Mouse (Mus musculus): Measurements from ENCODE around the gene Iffo2. TPM values are rescaled to one million over a fixed set of nuclear protein-coding genes. Genes with fewer than 3 reads are reported as not detected.
"Not testable (repeated sequence)": the region's sequence is repeated elsewhere in the genome, so short reads cannot be mapped to it uniquely, and the experiment has no call there.

Iffo2 gene
- polyA plus RNA-seq (2012; rRNA removed) (8.8 and 9.9 TPM in 2 replicates), polyA plus RNA-seq (2014; fragmentation: Nextera tagmentation; extraction: Ambion mirVana) (5.8 and 5.9 TPM in 2 replicates)

GRCm38 (mm10) chr4:139530248-139530647, at the start of gene Iffo2:
Gene Iffo2 (plus strand): TSS chr4:139530548.
- H3K4me2 ChIP-seq (replicated peaks; ENCODE audit: low read depth, low read length, severe bottlenecking); H3K27me3 ChIP-seq (ENCODE audit: control insufficient read depth, insufficient read depth, low read length); H3K36me3 ChIP-seq (ENCODE audit: control insufficient read depth, insufficient read depth, low read length); ATAC-seq (ENCODE audit: low FRiP score, low read depth); H3K9ac ChIP-seq (ENCODE audit: low read depth, low read length, severe bottlenecking); H3K4me3 ChIP-seq (replicated peaks; ENCODE audit: low read length); H3K4me1 ChIP-seq (ENCODE audit: control insufficient read depth, insufficient read depth, low read length); H3K27ac ChIP-seq (replicated peaks; ENCODE audit: low read depth, low read length); DNase-seq (ENCODE audit: low spot score); H3K9me3 ChIP-seq (ENCODE audit: control insufficient read depth, low read length): not testable (repeated sequence)
- 81% methylated on average over 5 of the region's 5 CpGs for WGBS

- H3K9me3 ChIP-seq (ENCODE audit: control insufficient read depth, low read length): no peaks in the 10 kb centered on the region
- H3K9ac ChIP-seq (ENCODE audit: low read depth, low read length, severe bottlenecking): no peak overlapping the region
- ATAC-seq (ENCODE audit: low FRiP score, low read depth) (no peak), DNase-seq (ENCODE audit: low spot score) (no peak)
- H3K27ac ChIP-seq (replicated peaks; ENCODE audit: low read depth, low read length): no peak overlapping the region
- WGBS: 83% methylated on average over 1 of the region's 1 CpGs
- H3K36me3 ChIP-seq (ENCODE audit: control insufficient read depth, insufficient read depth, low read length): peaks cover 96% of the 10 kb centered on the region
- H3K4me3 ChIP-seq (replicated peaks; ENCODE audit: low read length): no peak overlapping the region
- H3K4me1 ChIP-seq (ENCODE audit: control insufficient read depth, insufficient read depth, low read length): no peaks in the 10 kb centered on the region
- H3K27me3 ChIP-seq (ENCODE audit: control insufficient read depth, insufficient read depth, low read length): no peaks in the 10 kb centered on the region
- TF ChIP-seq POLR2A (IDR thresholded peaks at IDR 0.05; ENCODE audit: borderline replicate concordance, extremely low read depth, insufficient read depth, insufficient read length): no peak
- no peak overlapping the region for H3K4me2 ChIP-seq (replicated peaks; ENCODE audit: low read depth, low read length, severe bottlenecking)
Measured at GRCm38 (mm10) chr4:139481400-139481799, 48.9 kb upstream of the Iffo2 start.

GRCm38 (mm10) chr4:139483461-139484105, 46.8 kb upstream of the Iffo2 start:
- Histone ChIP-seq H3K9ac (ENCODE audit: low read depth, low read length, severe bottlenecking) (no peak overlapping the region), H3K4me2 (replicated peaks; ENCODE audit: low read depth, low read length, severe bottlenecking) (no peak overlapping the region), H3K27ac (replicated peaks; ENCODE audit: low read depth, low read length) (no peak overlapping the region), H3K4me1 (ENCODE audit: control insufficient read depth, insufficient read depth, low read length) (no peaks in the 10 kb centered on the region), H3K36me3 (ENCODE audit: control insufficient read depth, insufficient read depth, low read length) (peaks cover 98% of the 10 kb centered on the region), H3K9me3 (ENCODE audit: control insufficient read depth, low read length) (no peaks in the 10 kb centered on the region), H3K27me3 (ENCODE audit: control insufficient read depth, insufficient read depth, low read length) (no peaks in the 10 kb centered on the region), H3K4me3 (replicated peaks; ENCODE audit: low read length) (no peak overlapping the region)
- 93% methylated on average over 8 of the region's 8 CpGs for WGBS
- ATAC-seq (ENCODE audit: low FRiP score, low read depth): no peak
- TF ChIP-seq POLR2A (IDR thresholded peaks at IDR 0.05; ENCODE audit: borderline replicate concordance, extremely low read depth, insufficient read depth, insufficient read length): no peak
- no peak for DNase-seq (ENCODE audit: low spot score)

- Histone ChIP-seq H3K27me3 (ENCODE audit: control insufficient read depth, insufficient read depth, low read length) (no peaks in the 10 kb centered on the region), H3K4me1 (ENCODE audit: control insufficient read depth, insufficient read depth, low read length) (no peaks in the 10 kb centered on the region), H3K4me3 (replicated peaks; ENCODE audit: low read length) (no peak overlapping the region), H3K27ac (replicated peaks; ENCODE audit: low read depth, low read length) (no peak overlapping the region), H3K9ac (ENCODE audit: low read depth, low read length, severe bottlenecking) (no peak overlapping the region), H3K4me2 (replicated peaks; ENCODE audit: low read depth, low read length, severe bottlenecking) (no peak overlapping the region), H3K36me3 (ENCODE audit: control insufficient read depth, insufficient read depth, low read length) (peaks cover 98% of the 10 kb centered on the region), H3K9me3 (ENCODE audit: control insufficient read depth, low read length) (no peaks in the 10 kb centered on the region)
- ATAC-seq (ENCODE audit: low FRiP score, low read depth): no peak
- WGBS: 94% methylated on average over 5 of the region's 7 CpGs
- no peak for DNase-seq (ENCODE audit: low spot score)
- no peak for TF ChIP-seq POLR2A (IDR thresholded peaks at IDR 0.05; ENCODE audit: borderline replicate concordance, extremely low read depth, insufficient read depth, insufficient read length)
Measured at GRCm38 (mm10) chr4:139484496-139484895, 45.9 kb upstream of the Iffo2 start.

- Histone ChIP-seq H3K9ac (ENCODE audit: low read depth, low read length, severe bottlenecking) (no peak overlapping the region), H3K4me2 (replicated peaks; ENCODE audit: low read depth, low read length, severe bottlenecking) (no peak overlapping the region), H3K27ac (replicated peaks; ENCODE audit: low read depth, low read length) (no peak overlapping the region), H3K4me3 (replicated peaks; ENCODE audit: low read length) (no peak overlapping the region), H3K36me3 (ENCODE audit: control insufficient read depth, insufficient read depth, low read length) (peaks cover 94% of the 10 kb centered on the region), H3K4me1 (ENCODE audit: control insufficient read depth, insufficient read depth, low read length) (no peaks in the 10 kb centered on the region), H3K27me3 (ENCODE audit: control insufficient read depth, insufficient read depth, low read length) (no peaks in the 10 kb centered on the region), H3K9me3 (ENCODE audit: control insufficient read depth, low read length) (no peaks in the 10 kb centered on the region)
- WGBS: 49% methylated on average over 10 of the region's 10 CpGs
- ATAC-seq (ENCODE audit: low FRiP score, low read depth) (no peak), DNase-seq (ENCODE audit: low spot score) (no peak)
- TF ChIP-seq POLR2A (IDR thresholded peaks at IDR 0.05; ENCODE audit: borderline replicate concordance, extremely low read depth, insufficient read depth, insufficient read length): no peak
Measured at GRCm38 (mm10) chr4:139487085-139487484, 43.3 kb upstream of the Iffo2 start.

Data from limb, embryonic 14.5 days (tissue).